ENCODE assay signal across 17 mouse cellular contexts in the genomic region with DNA sequence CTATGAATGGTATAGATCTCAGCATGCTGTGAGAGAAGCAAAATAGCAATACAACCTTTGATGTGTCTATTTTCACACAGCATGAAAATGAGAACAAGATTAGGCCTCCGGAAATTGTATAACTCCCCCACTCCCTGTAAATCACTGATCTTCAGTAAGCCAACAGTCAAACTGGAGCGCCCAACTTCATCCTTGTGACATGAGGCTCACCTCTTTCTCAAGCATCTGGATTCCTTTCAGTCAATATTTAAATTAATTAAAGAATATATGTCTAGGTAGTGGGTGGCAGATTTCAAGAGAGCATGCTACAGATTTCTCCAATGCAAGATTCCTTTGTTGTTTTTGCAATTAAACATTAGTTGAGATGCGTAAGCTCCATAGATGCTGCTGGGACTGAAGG. TPM values are rescaled to one million over a fixed set of nuclear protein-coding genes. Genes with fewer than 3 reads are reported as not detected.
"Had no signal": no experiment of that assay in that cellular context is flagged by ENCODE, and none has a peak within 500 bp of the region (broad histone marks: within the 10 kb centered on the region; RNA-seq: fewer than 3 reads in every experiment).

No protein-coding gene starts in this region.

- H3K36me3 ChIP-seq: midbrain, embryonic 10.5 days; midbrain, embryonic 12.5 days; neural tube, embryonic 12.5 days had no signal

- DNase-seq: lung, adult 18-20 months; lung, embryonic 14.5 days; lung, postnatal 10 days; lung, postnatal 4 days; midbrain, embryonic 14.5 days; right cerebral cortex, postnatal 14 days; thymus, adult 18-20 months; thymus, postnatal 25 days had no signal

- H3K4me2 ChIP-seq: lung, embryonic 14.5 days; midbrain, embryonic 12.5 days; neural tube, embryonic 12.5 days had no signal

- H3K9me3 ChIP-seq: midbrain, embryonic 10.5 days; midbrain, embryonic 12.5 days; neural tube, embryonic 12.5 days had no signal

- H3K4me1 ChIP-seq: midbrain, embryonic 10.5 days; midbrain, embryonic 12.5 days; neural tube, embryonic 12.5 days had no signal

- H3K27ac ChIP-seq: midbrain, embryonic 10.5 days; midbrain, embryonic 12.5 days; neural tube, embryonic 12.5 days had no signal

- H3K4me3 ChIP-seq: midbrain, embryonic 10.5 days; midbrain, embryonic 12.5 days; myocyte; neural tube, embryonic 12.5 days had no signal

- ATAC-seq: midbrain, embryonic 16.5 days had no signal

- H3K27me3 ChIP-seq: midbrain, embryonic 12.5 days; neural tube, embryonic 12.5 days had no signal

- H3K9ac ChIP-seq: lung, embryonic 14.5 days; midbrain, embryonic 12.5 days; neural tube, embryonic 12.5 days had no signal

RNA-seq across cellular contexts. Expression of a gene that starts 2.6 kb away (rescaled TPM):
- polyA plus RNA-seq: liver, embryonic 16.5 days; lung, embryonic 14.5 days; midbrain, embryonic 10.5 days; midbrain, embryonic 12.5 days; midbrain, embryonic 14.5 days; midbrain, embryonic 16.5 days; myocyte; neural tube, embryonic 12.5 days had no signal

RNA-seq across cellular contexts. Expression of a gene that starts 47.5 kb away (rescaled TPM):
- polyA plus RNA-seq: liver, embryonic 16.5 days; midbrain, embryonic 10.5 days; midbrain, embryonic 12.5 days; midbrain, embryonic 14.5 days; midbrain, embryonic 16.5 days; myocyte; neural tube, embryonic 12.5 days; neural tube, embryonic 14.5 days; stomach, embryonic 14.5 days; stomach, embryonic 16.5 days had no signal
